Mouse (Mus musculus) myocyte (in vitro differentiated cells): ENCODE measurements around the gene Pdgfd.

Experiments used
- CEBPB ChIP-seq: IDR thresholded peaks from 2 replicates; pipeline ENCODE4 v1.6.1; 2011; ENCODE audit warnings: mild to moderate bottlenecking, moderate library complexity; ENCODE audit not compliant: poor library complexity, insufficient read depth, severe bottlenecking
- MYOD1 ChIP-seq, 3 experiments: IDR thresholded peaks; one replicate each; pipeline ENCODE4 v1.6.1; 2011; ENCODE audit warnings: control low read depth in 2 of 3, low read depth in 2 of 3, mild to moderate bottlenecking in 2 of 3, moderate library complexity in 1 of 3; ENCODE audit not compliant: insufficient read length in 2 of 3, control insufficient read depth in 1 of 3
- MYOG ChIP-seq, 3 experiments: IDR thresholded peaks; one replicate each; pipeline ENCODE4 v1.6.1; 2011; ENCODE audit warnings: control low read depth in 2 of 3, low read depth in 2 of 3, mild to moderate bottlenecking in 2 of 3; ENCODE audit not compliant: insufficient read length in 2 of 3, control insufficient read depth in 1 of 3, insufficient read depth in 1 of 3
- POLR2A ChIP-seq: IDR thresholded peaks from one replicate; pipeline ENCODE4 v1.6.1; 2011; ENCODE audit warnings: low read depth, mild to moderate bottlenecking, control low read depth, moderate library complexity; ENCODE audit not compliant: insufficient read length
- TCF12 ChIP-seq: IDR thresholded peaks from one replicate; pipeline ENCODE4 v1.6.1; 2011; ENCODE audit warnings: mild to moderate bottlenecking, control low read depth; ENCODE audit not compliant: poor library complexity, insufficient read depth, severe bottlenecking

GRCm38 (mm10) chr9:6298547-6298946, 130.2 kb downstream of the Pdgfd start:
- TF ChIP-seq MYOG (IDR thresholded peaks at IDR 0.05; ENCODE audit: control insufficient read depth in 1 of 3, insufficient read depth in 1 of 3, insufficient read length in 2 of 3, low read depth in 2 of 3) (no peak), POLR2A (no peak), CEBPB (no peak), MYOD1 (IDR thresholded peaks at IDR 0.05; ENCODE audit: control insufficient read depth in 1 of 3, insufficient read length in 2 of 3, low read depth in 2 of 3) (no peak), TCF12 (no peak)
